Mouse (Mus musculus) stomach, postnatal 0 days (tissue): Measurements from ENCODE around the gene Hnrnph2. TPM values are rescaled to one million over a fixed set of nuclear protein-coding genes. Genes with fewer than 3 reads are reported as not detected.

Experiments used
- ATAC-seq: fragments of 200-750 bp; cut with Nextera tagmentation; 2 replicates; pipeline ENCODE4 v1.8.0; 2017; ENCODE audit not compliant: low FRiP score, low TSS enrichment
- DNase-seq: peaks from one replicate; pipeline ENCODE4 v3.0.0-alpha.2; 2016; ENCODE audit warnings: low spot score
- H3K27ac ChIP-seq: fragments of 300-500 bp; sonication (generic); replicated peaks from 2 replicates; pipeline ENCODE4 v1.5.1; 2014; ENCODE audit warnings: mild to moderate bottlenecking, control low read depth
- H3K27me3 ChIP-seq: fragments of 300-500 bp; sonication (generic); 2 replicates; pipeline ENCODE4 v1.6.1; 2014; ENCODE audit warnings: low read length; ENCODE audit not compliant: control insufficient read depth, insufficient read depth
- H3K36me3 ChIP-seq: fragments of 300-500 bp; sonication (generic); 2 replicates; pipeline ENCODE4 v1.6.1; 2014; ENCODE audit warnings: low read length, mixed read lengths; ENCODE audit not compliant: control insufficient read depth, insufficient read depth
- H3K4me1 ChIP-seq: fragments of 300-500 bp; sonication (generic); replicated peaks from 2 replicates; pipeline ENCODE4 v1.6.1; 2014; ENCODE audit warnings: antibody characterized with exemption; ENCODE audit not compliant: control insufficient read depth, insufficient read depth
- H3K4me2 ChIP-seq: fragments of 300-500 bp; sonication (generic); replicated peaks from 2 replicates; pipeline ENCODE4 v1.6.1; 2014; ENCODE audit warnings: low read depth, mild to moderate bottlenecking, control low read depth, moderate library complexity
- H3K4me3 ChIP-seq: fragments of 300-500 bp; sonication (generic); 2 replicates; pipeline ENCODE4 v1.5.1; 2014; ENCODE audit warnings: low read depth, low read length, control low read depth
- H3K9ac ChIP-seq: fragments of 300-500 bp; sonication (generic); 2 replicates; pipeline ENCODE4 v1.6.1; 2014; ENCODE audit warnings: mild to moderate bottlenecking, low read length, control low read depth, mixed read lengths
- H3K9me3 ChIP-seq: fragments of 300-500 bp; sonication (generic); 2 replicates; pipeline ENCODE4 v1.6.1; 2016; ENCODE audit warnings: low read length; ENCODE audit not compliant: control insufficient read depth
- CTCF ChIP-seq: IDR thresholded peaks from 2 replicates; pipeline ENCODE4 v1.5.1; 2016; ENCODE audit warnings: antibody characterized with exemption, low read depth, mild to moderate bottlenecking, moderate library complexity
- EP300 ChIP-seq: optimal IDR thresholded peaks from 2 replicates; pipeline ENCODE3; 2016; ENCODE audit warnings: antibody characterized with exemption
- WGBS: fragments of 180-500 bp; shearing (Covaris S2); extraction: QIAGEN DNeasy Blood & Tissue Kit; methylation state at CpG from one replicate; pipeline ENCODE4 v1.1.7; 2014; 5-methylcytosine and 5-hydroxymethylcytosine counted together
- polyA plus RNA-seq: library from polyadenylated mRNA; unstranded; fragments of >200 nt; fragmentation: Nextera tagmentation; extraction: Ambion mirVana; gene quantifications from 2 replicates; pipeline ENCODE4 v1.2.1, GENCODE M21; 2015

The Hnrnph2 gene
- polyA plus RNA-seq, 1 experiment from 2014 or later: 65.3 TPM

- DNase-seq (no peak), ATAC-seq (no peak)
- Histone ChIP-seq H3K4me2 (no peak overlapping the region), H3K36me3 (no peaks in the 10 kb centered on the region), H3K9ac (no peak overlapping the region), H3K27me3 (no peaks in the 10 kb centered on the region), H3K27ac (no peak overlapping the region), H3K4me3 (no peak overlapping the region), H3K9me3 (no peaks in the 10 kb centered on the region), H3K4me1 (no peaks in the 10 kb centered on the region)
- TF ChIP-seq CTCF: no peak
- no peak for TF ChIP-seq EP300
- WGBS: 80% methylated on average over 4 of the region's 4 CpGs
These were observed 12.7 kb upstream of the Hnrnph2 start for GRCm38 (mm10) chrX:134588261-134588660.

- no peak for DNase-seq
- H3K27me3 ChIP-seq: no peaks in the 10 kb centered on the region
- TF ChIP-seq CTCF: no peak
- no peak for TF ChIP-seq EP300
- no peak overlapping the region for H3K4me3 ChIP-seq
- no peak overlapping the region for H3K27ac ChIP-seq
- no peak for ATAC-seq
- H3K4me2 ChIP-seq: no peak overlapping the region
- no peak overlapping the region for H3K9ac ChIP-seq
- WGBS: 81% methylated on average over 3 of the region's 3 CpGs
- no peaks in the 10 kb centered on the region for H3K9me3 ChIP-seq
- H3K36me3 ChIP-seq: no peaks in the 10 kb centered on the region
- H3K4me1 ChIP-seq: no peaks in the 10 kb centered on the region
These were observed 12.0 kb upstream of the Hnrnph2 start for GRCm38 (mm10) chrX:134588997-134589396.

- Histone ChIP-seq H3K27ac (no peak overlapping the region), H3K4me3 (no peak overlapping the region), H3K4me2 (no peak overlapping the region), H3K36me3 (no peaks in the 10 kb centered on the region), H3K27me3 (no peaks in the 10 kb centered on the region), H3K9ac (no peak overlapping the region), H3K9me3 (no peaks in the 10 kb centered on the region), H3K4me1 (no peaks in the 10 kb centered on the region)
- DNase-seq (no peak), ATAC-seq (no peak)
- WGBS: 43% methylated on average over 5 of the region's 5 CpGs
- no peak for TF ChIP-seq EP300
- no peak for TF ChIP-seq CTCF
These were observed 11.1 kb upstream of the Hnrnph2 start for GRCm38 (mm10) chrX:134589836-134590235.

- H3K4me3 ChIP-seq: peak overlapping the region; percentile 43
- peak overlapping the region; percentile 83 for H3K27ac ChIP-seq
- no peaks in the 10 kb centered on the region for H3K4me1 ChIP-seq
- peak overlapping the region; percentile 51 for H3K4me2 ChIP-seq
- H3K27me3 ChIP-seq: no peaks in the 10 kb centered on the region
- ATAC-seq: no peak
- H3K9ac ChIP-seq: peak overlapping the region; percentile 31; the same call in 1 of the 2 replicates
- no peaks in the 10 kb centered on the region for H3K9me3 ChIP-seq
- 18% methylated on average over 10 of the region's 10 CpGs for WGBS
- no peak for DNase-seq
- no peak for TF ChIP-seq CTCF
- no peak for TF ChIP-seq EP300
- no peaks in the 10 kb centered on the region for H3K36me3 ChIP-seq
These were observed 935 bp upstream of the Hnrnph2 start for GRCm38 (mm10) chrX:134599922-134600565.

GRCm38 (mm10) chrX:134601380-134602120 lies 571 bp downstream of the Hnrnph2 start:
- TF ChIP-seq EP300: no peak
- peak; percentile 14; the same call in 1 of the 2 replicates for TF ChIP-seq CTCF

GRCm38 (mm10) chrX:134609472-134609871 lies 8.5 kb downstream of the Hnrnph2 start:
- H3K4me2 ChIP-seq: no peak overlapping the region
- ATAC-seq (no peak), DNase-seq (no peak)
- no peak overlapping the region for H3K4me3 ChIP-seq
- no peak overlapping the region for H3K27ac ChIP-seq
- WGBS: 32% methylated on average over 4 of the region's 4 CpGs
- H3K4me1 ChIP-seq: no peaks in the 10 kb centered on the region
- H3K9ac ChIP-seq: no peak overlapping the region
- TF ChIP-seq EP300 (no peak), CTCF (peak; percentile 76)
- no peaks in the 10 kb centered on the region for H3K9me3 ChIP-seq
- H3K27me3 ChIP-seq: no peaks in the 10 kb centered on the region
- no peaks in the 10 kb centered on the region for H3K36me3 ChIP-seq

More at GRCm38 (mm10) chrX:134601380-134602120, 571 bp downstream of the Hnrnph2 start:
- 13% methylated on average over 39 of the region's 43 CpGs for WGBS
- Histone ChIP-seq H3K4me1 (no peaks in the 10 kb centered on the region), H3K9ac (peak overlapping the region; percentile 67), H3K27ac (peak overlapping the region; percentile 92), H3K4me3 (peak overlapping the region; percentile 47), H3K9me3 (no peaks in the 10 kb centered on the region), H3K27me3 (no peaks in the 10 kb centered on the region), H3K4me2 (peak overlapping the region; percentile 45), H3K36me3 (no peaks in the 10 kb centered on the region)
- DNase-seq (no peak), ATAC-seq (peak; percentile 84)
